Mouse (Mus musculus) MEL-GATA-1-ER (cell line): ENCODE measurements at regions not wholly inside any gene's neighbourhood (a gene's known extent, or its start where the extent isn't known, plus 50 kb on each side); places are given as distances from the start of the nearest gene placed in this dataset.
A peak's percentile ranks its signal among the peaks of the same experiment; 100 is the strongest.

Experiments used
- DNase-seq: peaks from one replicate; pipeline ENCODE4 v3.0.0-alpha.2; 2012; ENCODE audit warnings: low read depth; ENCODE audit errors: extremely low read depth

GRCm38 (mm10) chr11:24372616-24373015, 294.8 kb downstream of the Bcl11a start:
- DNase-seq: no peak

DNA sequence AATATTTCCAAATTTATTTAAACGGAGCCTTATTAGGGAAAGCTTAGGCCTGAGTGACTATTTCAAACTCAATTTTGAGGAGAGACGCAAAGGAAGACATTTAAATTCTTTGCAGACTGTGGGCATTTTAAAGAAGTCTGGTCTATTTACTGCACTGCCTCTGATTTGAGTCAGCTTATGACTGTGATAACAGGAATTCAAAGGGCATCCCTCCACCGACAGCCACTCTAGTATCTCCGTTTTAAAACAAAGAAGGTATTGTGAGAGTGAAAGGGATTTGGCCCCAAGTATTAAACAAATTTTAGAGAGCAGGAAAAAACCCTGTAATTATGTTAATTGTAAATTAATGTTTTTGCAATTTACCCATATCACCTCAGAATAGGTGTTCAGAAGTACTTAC, 295.4 kb downstream of the Bcl11a start:
- DNase-seq: no peak

DNA sequence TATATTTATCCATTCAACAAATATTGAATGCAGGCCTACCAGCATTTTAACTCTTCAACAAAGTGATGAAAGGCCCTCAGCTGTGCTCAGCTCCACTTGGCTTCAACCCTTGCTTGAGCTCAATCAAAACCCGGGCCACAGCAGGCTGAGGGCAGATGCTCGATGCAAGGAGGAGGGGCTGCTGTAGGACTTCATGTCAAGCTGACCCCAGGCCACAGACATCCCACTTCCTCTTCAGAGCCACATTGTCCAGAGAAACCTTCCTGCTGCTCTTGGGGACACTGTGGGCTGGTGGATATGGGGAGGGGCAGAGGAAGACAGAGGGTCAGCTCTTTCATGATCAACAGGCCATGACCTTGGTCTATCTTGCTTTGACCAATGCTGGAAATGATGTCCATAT, 299.7 kb downstream of the Bcl11a start:
- no peak for DNase-seq

DNA sequence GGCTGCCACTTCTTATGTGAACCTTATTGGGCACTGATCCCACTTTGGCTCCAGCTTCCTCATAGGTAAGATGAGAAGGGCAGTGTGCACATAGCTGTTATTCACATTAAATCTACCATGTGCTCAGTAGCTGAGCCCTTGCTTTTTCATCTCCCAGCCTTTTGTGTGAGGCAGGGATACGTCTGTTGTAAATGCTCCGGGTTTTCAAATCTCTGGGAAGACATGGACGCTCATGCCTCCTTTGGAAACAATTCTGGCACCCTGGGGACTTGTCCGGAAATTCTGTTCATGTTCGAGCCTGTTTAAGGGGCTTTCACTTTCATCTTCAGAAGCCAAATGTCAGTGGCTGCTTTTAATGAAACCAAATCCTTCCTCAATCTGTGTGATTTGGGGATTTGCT, 312.7 kb downstream of the Bcl11a start:
- no peak for DNase-seq

- DNase-seq: no peak
Measured at GRCm38 (mm10) chr11:24391385-24391784, 313.5 kb downstream of the Bcl11a start.

DNA sequence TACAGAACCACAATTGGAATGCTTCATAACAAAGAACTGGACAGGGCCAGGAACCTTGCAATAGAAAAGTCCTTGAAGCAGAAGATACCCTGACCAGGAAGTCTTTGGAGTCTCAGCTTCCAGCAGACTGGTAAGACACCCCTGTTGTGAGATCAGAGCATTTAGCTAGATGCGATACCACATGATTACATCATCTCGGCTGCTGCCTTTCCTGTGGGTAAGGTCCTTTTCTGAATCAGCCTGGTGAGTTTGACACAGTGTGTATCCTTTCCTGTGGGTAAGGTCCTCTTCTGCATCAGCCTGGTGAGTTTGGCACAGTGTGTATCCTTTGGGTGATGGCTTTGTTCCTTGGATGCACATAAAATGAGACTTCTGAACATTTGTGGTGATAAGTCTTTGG, 317.6 kb downstream of the Bcl11a start:
- DNase-seq: no peak

DNA sequence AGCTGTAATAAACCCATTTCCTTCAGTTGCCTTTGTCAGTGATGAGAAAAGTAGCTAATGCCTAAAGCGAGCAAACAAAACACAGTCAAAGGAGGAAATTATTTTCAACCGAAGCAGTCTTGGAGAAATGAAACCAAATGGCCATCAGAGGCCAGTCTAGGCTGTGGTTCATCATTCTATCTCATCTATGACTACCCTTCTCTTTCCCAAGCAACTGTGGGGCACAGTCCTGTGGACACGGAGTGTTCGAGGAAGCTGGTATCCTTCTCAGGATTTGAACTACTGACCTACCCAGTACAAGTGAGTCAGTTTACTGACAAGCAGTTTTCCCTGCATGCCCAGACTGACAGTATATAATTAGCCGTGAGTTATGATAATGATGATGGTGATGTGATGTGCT, 319.1 kb downstream of the Bcl11a start:
- no peak for DNase-seq

DNA sequence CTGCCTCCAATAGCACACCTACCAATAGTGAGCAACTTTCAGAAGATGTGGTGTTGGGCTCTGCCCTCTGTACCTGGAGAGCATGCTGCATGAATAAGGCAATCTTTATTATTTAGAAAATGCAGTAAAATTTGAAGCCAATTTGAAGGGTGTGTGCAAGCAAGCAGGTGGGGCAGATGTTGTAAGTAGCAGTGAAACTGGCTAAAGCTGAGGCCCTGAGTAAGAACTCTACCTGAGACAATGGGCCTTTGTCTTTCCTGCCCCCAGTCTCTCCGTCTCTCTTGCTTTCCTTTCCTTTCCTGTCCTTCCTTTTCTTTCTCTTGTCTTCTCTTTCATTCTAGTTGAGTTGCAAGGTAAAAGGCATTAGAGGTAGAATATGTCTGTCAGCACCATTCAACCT, 319.9 kb downstream of the Bcl11a start:
- no peak for DNase-seq

DNA sequence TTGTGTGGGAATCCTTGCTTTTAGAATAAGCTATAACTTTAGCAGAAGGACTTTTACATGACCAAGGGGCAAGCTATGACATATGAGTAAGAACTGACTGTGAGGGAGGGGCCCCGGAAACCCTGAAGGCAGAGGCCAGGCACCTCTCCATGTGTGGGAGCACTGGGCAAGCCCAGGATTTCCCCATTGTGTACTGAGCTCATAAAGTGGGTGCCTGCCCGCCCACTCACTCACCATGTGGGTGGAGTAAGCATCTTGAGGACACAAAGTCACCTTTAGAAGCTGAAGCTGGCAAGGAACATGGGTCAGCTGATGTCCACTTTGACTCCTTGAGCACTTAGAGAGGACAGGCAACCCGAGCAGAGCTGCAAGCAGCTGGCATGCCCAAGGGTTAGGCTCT, 323.3 kb downstream of the Bcl11a start:
- no peak for DNase-seq

GRCm38 (mm10) chr11:24402127-24402526, 324.3 kb downstream of the Bcl11a start:
- no peak for DNase-seq

DNA sequence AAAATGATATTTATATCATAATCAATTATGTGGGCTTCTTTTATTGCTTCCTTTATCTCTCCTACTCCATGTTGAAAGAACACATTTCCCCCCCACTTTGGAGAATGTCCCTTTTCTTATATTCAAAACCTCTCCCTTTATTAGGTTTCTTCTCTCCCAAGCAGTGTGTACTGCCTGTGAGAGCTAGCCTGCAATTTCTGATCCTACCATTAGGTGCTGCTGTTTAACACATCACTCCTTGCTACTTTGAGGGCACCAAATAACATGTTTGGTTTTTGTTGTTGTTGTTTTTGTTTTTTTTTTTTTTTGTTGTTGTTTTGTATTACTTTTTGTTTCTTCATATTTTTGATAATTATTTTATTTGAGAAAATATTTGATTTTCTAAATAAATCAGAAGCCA, 336.9 kb downstream of the Bcl11a start:
- DNase-seq: peak; percentile 3

DNA sequence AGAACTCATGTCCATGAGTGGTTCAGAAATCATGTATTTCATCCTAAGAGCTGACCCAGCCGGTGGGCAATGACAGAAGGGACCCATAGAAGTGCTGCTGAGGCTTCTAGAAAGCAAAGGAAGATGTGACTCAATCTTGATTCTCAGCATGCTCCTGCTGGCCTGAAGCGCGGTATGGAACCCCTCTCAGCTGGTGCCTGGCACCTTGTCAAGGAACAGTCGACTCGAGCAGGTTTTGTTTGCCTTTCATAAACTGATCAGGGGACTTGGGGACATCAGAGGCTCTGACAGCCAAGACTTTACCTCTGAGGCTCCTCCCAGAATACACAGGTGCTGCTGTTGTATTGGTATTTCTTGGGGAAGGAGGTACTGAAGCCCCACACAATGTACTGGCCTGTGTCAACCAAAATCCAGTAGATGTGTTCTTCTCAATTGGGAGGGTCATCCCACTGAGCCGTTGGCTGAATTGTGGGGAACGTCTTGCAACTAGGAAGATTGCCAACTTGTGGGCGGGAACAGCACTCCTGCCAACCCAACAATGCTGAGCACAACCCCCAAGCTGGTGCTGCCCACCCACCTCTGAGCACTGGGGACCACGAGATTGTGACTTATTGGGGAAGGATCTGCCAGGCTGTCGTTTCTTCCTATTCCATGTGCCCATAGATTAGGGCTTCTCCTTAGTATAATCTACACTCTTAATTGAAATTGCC, 344.4 kb downstream of the Bcl11a start:
- DNase-seq: no peak

DNA sequence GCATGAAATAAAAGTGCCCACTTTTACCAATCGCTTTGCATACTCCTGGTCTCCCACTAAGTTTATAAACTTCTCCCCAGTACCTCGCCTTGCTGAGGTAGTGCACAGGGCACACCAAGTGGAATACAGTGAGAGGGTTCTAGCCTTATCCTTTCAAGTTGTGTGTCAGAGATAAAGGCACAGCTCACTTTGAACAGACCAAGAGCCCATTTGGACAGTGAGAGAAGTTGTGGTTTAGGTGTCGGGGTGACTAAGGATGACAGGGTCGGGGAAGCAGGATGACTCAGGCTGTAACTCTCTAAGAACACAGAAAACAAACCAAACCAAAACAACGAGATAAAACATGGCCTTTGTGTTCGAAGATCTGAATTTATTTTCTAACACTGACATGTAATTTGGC, 345.4 kb downstream of the Bcl11a start:
- no peak for DNase-seq

DNA sequence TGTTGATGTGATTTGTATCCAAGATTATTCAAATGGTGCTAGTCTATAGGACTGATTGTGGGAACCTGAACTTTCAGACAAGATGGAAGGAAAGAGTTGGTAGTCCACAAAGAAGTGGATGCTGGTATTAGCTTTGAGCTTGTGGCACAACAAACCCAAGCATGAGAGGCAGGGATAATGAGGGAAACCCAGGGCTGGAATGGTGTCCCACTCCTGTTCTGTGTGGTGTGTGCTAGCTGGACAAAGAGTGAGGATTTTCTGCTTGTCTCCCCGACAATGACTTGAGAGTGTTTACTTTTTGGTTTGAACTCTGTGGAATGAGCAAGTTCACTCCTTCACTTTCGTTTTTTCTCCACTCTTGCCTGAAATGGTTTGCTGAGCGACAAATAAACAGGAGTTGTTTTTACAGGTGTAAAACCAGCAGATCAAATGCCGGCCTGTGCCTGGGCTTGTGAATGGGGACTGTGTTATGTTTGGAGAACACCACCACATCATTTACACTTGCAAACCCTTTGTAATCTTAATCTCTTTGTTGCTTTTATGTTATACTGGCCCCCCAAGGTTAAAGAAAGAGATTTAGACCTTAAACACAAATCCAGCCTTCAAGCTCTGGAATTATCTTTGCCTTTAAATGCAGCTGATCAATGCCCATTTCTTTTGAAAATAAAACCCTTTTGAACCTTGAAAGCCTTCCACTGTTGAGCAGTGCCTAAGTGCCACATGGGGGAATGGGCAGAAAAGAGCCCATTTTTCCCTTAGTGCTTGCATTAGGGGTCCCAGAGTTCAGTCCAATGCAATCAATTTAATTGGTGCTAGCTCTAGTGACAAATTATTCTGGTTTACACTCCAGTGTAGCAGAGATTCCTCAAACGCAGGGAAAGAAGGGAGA, 349.4 kb downstream of the Bcl11a start:
- DNase-seq: no peak

DNA sequence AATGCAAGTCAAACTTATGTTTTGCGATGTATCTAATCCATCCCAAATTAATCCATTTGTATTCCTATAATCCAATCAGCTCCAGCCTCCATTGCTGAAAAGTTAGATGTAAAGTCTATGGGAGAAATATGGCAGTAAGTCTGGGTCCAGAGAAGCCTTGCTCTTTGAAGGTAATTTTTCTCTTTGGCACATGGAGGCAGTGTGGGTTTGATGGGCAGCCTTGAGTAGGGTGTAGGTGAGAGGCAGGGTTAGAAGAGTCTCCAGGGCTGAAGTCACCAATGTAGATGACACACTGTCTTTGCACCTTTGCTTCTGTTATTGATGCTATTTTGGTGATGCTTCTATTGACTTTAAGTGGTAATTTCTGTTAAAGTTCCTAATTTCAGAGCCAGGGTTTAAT, 370.8 kb downstream of the Bcl11a start:
- DNase-seq: no peak

GRCm38 (mm10) chr11:24452267-24452666, 374.4 kb downstream of the Bcl11a start:
- no peak for DNase-seq

DNA sequence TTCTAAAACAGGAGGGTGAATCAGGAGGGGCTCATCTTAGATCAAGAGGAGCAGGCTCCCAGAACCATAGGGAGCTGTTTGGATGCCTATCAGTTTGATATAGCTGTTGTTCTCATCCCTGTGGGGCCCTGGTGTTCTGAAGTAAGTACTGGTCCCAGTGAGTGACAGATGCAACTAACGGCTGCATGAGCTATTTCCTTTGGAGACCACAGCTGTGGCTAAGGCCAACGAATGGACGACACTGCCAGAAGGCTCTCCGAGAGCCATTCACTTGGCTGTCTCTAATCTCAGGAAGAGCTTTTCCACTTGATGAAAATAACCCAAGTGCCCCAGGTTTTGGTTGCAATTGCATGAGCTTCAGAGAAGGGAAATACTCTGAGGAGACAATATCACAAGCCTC, 386.8 kb downstream of the Bcl11a start:
- DNase-seq: no peak

DNA sequence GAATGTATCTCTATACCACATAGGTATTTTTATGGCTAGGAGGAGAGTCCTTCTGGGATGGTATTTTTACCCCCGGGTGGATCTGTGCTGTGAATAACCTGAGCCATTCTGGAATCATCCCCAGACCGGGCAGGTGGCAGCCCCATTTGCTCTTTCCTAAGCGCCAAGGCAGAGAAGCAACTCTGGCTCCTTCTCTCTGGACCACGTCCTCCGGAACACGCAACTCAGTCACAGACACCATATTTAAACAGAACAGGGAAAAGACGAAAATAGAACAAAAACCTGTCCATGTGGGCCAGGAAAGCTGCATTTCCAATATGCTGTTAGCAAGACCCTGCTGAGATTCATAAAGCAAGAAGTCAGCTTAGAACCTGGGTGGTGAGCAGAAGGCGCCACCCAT, 389.6 kb downstream of the Bcl11a start:
- no peak for DNase-seq

GRCm38 (mm10) chr11:24470469-24470868, 392.6 kb downstream of the Bcl11a start:
- DNase-seq: no peak

DNA sequence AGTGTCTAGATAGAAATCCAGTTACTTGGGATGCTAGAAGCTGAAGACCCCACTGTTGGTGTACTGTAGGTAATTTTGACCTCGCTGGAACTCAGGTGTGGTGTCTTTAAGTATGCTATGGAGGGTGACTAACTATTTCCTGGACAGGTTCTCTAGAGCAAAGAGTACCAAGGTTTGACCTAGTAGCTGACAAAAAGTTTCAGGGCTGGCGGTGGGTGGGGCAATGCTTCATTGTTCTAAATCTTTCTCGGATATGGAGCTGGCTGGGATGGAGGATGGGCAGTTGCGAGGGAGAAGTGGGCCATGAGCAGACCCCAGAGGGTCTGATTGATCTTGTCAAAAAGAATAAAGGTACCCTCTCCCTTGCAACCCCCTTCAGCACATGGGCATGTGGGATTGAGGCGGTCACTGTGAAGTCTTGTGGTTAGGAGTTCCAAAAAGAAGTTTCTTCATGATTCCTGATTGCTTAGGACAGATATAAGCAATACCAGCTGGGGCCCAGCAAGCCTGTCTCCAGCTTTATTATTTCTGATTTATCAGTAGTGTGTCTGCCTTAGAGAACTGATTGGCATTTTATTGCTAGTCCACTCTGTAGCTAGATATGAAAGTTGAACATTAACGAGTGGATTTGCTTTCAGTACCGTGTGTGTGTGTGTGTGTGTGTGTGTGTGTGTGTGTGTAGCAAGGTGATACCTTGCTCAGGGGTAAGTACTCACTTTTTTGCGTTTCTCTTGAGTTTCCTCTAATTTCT, 394.9 kb downstream of the Bcl11a start:
- no peak for DNase-seq

DNA sequence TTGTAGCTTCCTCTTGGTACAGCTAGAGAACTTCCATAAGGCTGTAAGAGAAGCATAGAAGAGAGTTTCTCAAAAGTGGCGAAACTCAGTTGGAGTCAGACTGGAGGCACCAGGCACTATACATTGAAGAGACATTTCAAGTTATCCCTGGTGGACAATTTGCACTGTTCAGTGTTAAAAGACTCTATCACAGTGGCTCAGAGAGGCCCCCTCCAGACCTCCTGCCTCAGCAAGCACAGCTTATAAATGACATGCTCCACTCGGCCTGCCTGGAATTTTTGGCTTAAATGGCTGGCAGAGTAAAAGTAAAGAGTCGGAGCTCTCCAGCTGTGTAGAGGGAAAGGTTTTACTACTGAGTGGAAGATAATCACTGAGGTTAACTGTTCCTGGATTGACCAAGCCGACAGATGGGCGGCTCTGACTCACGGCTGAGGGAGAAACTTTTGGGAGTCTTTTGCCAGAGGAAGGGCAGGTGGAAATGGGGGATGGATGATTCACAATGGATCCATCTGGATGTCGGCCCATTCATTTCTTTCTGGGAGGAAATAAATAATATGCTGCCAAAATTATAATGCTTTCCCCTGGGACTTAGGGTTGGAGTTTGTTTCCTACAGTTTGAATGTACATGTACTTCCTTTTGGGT, 395.6 kb downstream of the Bcl11a start:
- no peak for DNase-seq
